Mouse (Mus musculus) stomach, embryonic 14.5 days (tissue): Measurements from ENCODE around the gene Gap43. TPM values are rescaled to one million over a fixed set of nuclear protein-coding genes. Genes with fewer than 3 reads are reported as not detected.
A peak's percentile ranks its signal among the peaks of the same experiment; 100 is the strongest.

Experiments used
- ATAC-seq: fragments of 200-750 bp; cut with Nextera tagmentation; 2 replicates; pipeline ENCODE4 v1.8.0; 2017; ENCODE audit warnings: low read depth, moderate TSS enrichment; ENCODE audit not compliant: insufficient number of reproducible peaks, insufficient read depth, low FRiP score
- H3K27ac ChIP-seq: fragments of 300-500 bp; sonication (generic); 2 replicates; pipeline ENCODE4 v1.5.1; 2014; ENCODE audit warnings: mild to moderate bottlenecking, low read length, moderate library complexity, mixed read lengths
- H3K27me3 ChIP-seq: fragments of 300-500 bp; sonication (generic); 2 replicates; pipeline ENCODE4 v1.6.1; 2014; ENCODE audit warnings: low read length, control low read depth, mixed read lengths; ENCODE audit not compliant: control insufficient read depth, insufficient read depth
- H3K36me3 ChIP-seq: fragments of 300-500 bp; sonication (generic); 2 replicates; pipeline ENCODE4 v1.6.1; 2014; ENCODE audit warnings: mild to moderate bottlenecking, control low read depth, low read length, moderate library complexity, mixed read lengths; ENCODE audit not compliant: control insufficient read depth, insufficient read depth
- H3K4me1 ChIP-seq: fragments of 300-500 bp; sonication (generic); 2 replicates; pipeline ENCODE4 v1.6.1; 2014; ENCODE audit warnings: low read length, control low read depth, mixed read lengths; ENCODE audit not compliant: control insufficient read depth, insufficient read depth
- H3K4me2 ChIP-seq: fragments of 300-500 bp; sonication (generic); replicated peaks from 2 replicates; pipeline ENCODE4 v1.6.1; 2014; ENCODE audit warnings: low read depth, low read length, control low read depth
- H3K4me3 ChIP-seq: fragments of 300-500 bp; sonication (generic); 2 replicates; pipeline ENCODE4 v1.5.1; 2014; ENCODE audit warnings: low read depth, low read length, control low read depth
- H3K9ac ChIP-seq: fragments of 300-500 bp; sonication (generic); replicated peaks from 2 replicates; pipeline ENCODE4 v1.6.1; 2014; ENCODE audit warnings: low read depth, mild to moderate bottlenecking, control low read depth, low read length, moderate library complexity, mixed read lengths
- H3K9me3 ChIP-seq: fragments of 300-500 bp; sonication (generic); 2 replicates; pipeline ENCODE4 v1.6.1; 2016; ENCODE audit warnings: low read depth, low read length, control low read depth; ENCODE audit not compliant: control insufficient read depth
- WGBS: fragments of 180-500 bp; shearing (Covaris S2); extraction: QIAGEN DNeasy Blood & Tissue Kit; methylation state at CpG from one replicate; pipeline ENCODE4 v1.1.7; 2014; 5-methylcytosine and 5-hydroxymethylcytosine counted together
- polyA plus RNA-seq: library from polyadenylated mRNA; unstranded; fragments of >200 nt; fragmentation: Nextera tagmentation; extraction: Ambion mirVana; gene quantifications from 2 replicates; pipeline ENCODE4 v1.2.1, GENCODE M21; 2014

Gap43 gene
- polyA plus RNA-seq, 1 experiment from 2014 or later, result 97.8 TPM

GRCm38 (mm10) chr16:42277713-42278112 is 62.7 kb downstream of the Gap43 start:
- ATAC-seq, result no peak
- no peak overlapping the region for H3K9ac ChIP-seq

GRCm38 (mm10) chr16:42277268-42277667 is 63.2 kb downstream of the Gap43 start:
- H3K9me3 ChIP-seq, result no peaks in the 10 kb centered on the region
- no peak overlapping the region for H3K4me2 ChIP-seq
- no peak overlapping the region for H3K4me3 ChIP-seq
- no peaks in the 10 kb centered on the region for H3K4me1 ChIP-seq
- H3K27ac ChIP-seq, result no peak overlapping the region
- ATAC-seq, result no peak
- WGBS, result 85% methylated on average over 8 of the region's 8 CpGs
- H3K9ac ChIP-seq, result no peak overlapping the region
- no peaks in the 10 kb centered on the region for H3K27me3 ChIP-seq
- H3K36me3 ChIP-seq, result no peaks in the 10 kb centered on the region

More at GRCm38 (mm10) chr16:42277713-42278112, 62.7 kb downstream of the Gap43 start:
- no peaks in the 10 kb centered on the region for H3K36me3 ChIP-seq
- H3K27ac ChIP-seq, result no peak overlapping the region
- no peaks in the 10 kb centered on the region for H3K9me3 ChIP-seq
- no peaks in the 10 kb centered on the region for H3K27me3 ChIP-seq
- H3K4me1 ChIP-seq, result no peaks in the 10 kb centered on the region
- no peak overlapping the region for H3K4me3 ChIP-seq
- 92% methylated on average over 2 of the region's 2 CpGs for WGBS
- no peak overlapping the region for H3K4me2 ChIP-seq

- Histone ChIP-seq H3K4me2 (no peak overlapping the region), H3K27me3 (no peaks in the 10 kb centered on the region), H3K27ac (no peak overlapping the region), H3K36me3 (no peaks in the 10 kb centered on the region), H3K9ac (no peak overlapping the region), H3K9me3 (no peaks in the 10 kb centered on the region), H3K4me3 (no peak overlapping the region), H3K4me1 (no peaks in the 10 kb centered on the region)
- 36% methylated on average over 15 of the region's 15 CpGs for WGBS
- ATAC-seq, result peak; percentile 53; the same call in 1 of the 2 replicates
Measured at GRCm38 (mm10) chr16:42276216-42277141, 64.0 kb downstream of the Gap43 start.

GRCm38 (mm10) chr16:42275518-42276215 is 64.8 kb downstream of the Gap43 start:
- Histone ChIP-seq H3K27ac (no peak overlapping the region), H3K9ac (no peak overlapping the region), H3K9me3 (no peaks in the 10 kb centered on the region), H3K4me3 (no peak overlapping the region), H3K27me3 (no peaks in the 10 kb centered on the region), H3K4me2 (no peak overlapping the region), H3K36me3 (no peaks in the 10 kb centered on the region), H3K4me1 (no peaks in the 10 kb centered on the region)
- ATAC-seq, result no peak
- 52% methylated on average over 14 of the region's 14 CpGs for WGBS

- Histone ChIP-seq H3K9me3 (no peaks in the 10 kb centered on the region), H3K27me3 (no peaks in the 10 kb centered on the region), H3K4me3 (no peak overlapping the region), H3K36me3 (no peaks in the 10 kb centered on the region), H3K27ac (no peak overlapping the region), H3K9ac (no peak overlapping the region), H3K4me2 (no peak overlapping the region), H3K4me1 (no peaks in the 10 kb centered on the region)
- ATAC-seq, result no peak
- WGBS, result 89% methylated on average over 1 of the region's 1 CpGs
Measured at GRCm38 (mm10) chr16:42271213-42271612, 69.2 kb downstream of the Gap43 start.

GRCm38 (mm10) chr16:42269587-42269967 is 70.9 kb downstream of the Gap43 start:
- WGBS, result 45% methylated on average over 2 of the region's 2 CpGs

GRCm38 (mm10) chr16:42268843-42269586 is 71.4 kb downstream of the Gap43 start:
- Histone ChIP-seq H3K27me3 (no peaks in the 10 kb centered on the region), H3K4me2 (no peak overlapping the region), H3K27ac (no peak overlapping the region), H3K4me1 (no peaks in the 10 kb centered on the region), H3K9ac (no peak overlapping the region), H3K9me3 (no peaks in the 10 kb centered on the region), H3K4me3 (no peak overlapping the region), H3K36me3 (no peaks in the 10 kb centered on the region)
- ATAC-seq, result no peak
- whole genome bisulfite sequencing, result 39% methylated on average over 2 of the region's 2 CpGs

More at GRCm38 (mm10) chr16:42269587-42269967, 70.9 kb downstream of the Gap43 start:
- Histone ChIP-seq H3K9me3 (no peaks in the 10 kb centered on the region), H3K9ac (no peak overlapping the region), H3K4me3 (no peak overlapping the region), H3K36me3 (no peaks in the 10 kb centered on the region), H3K27ac (no peak overlapping the region), H3K27me3 (no peaks in the 10 kb centered on the region), H3K4me2 (no peak overlapping the region), H3K4me1 (no peaks in the 10 kb centered on the region)
- no peak for ATAC-seq

- H3K36me3 ChIP-seq, result no peaks in the 10 kb centered on the region
- H3K9me3 ChIP-seq, result no peaks in the 10 kb centered on the region
- no peaks in the 10 kb centered on the region for H3K27me3 ChIP-seq
- H3K4me3 ChIP-seq, result no peak overlapping the region
- H3K9ac ChIP-seq, result no peak overlapping the region
- ATAC-seq, result no peak
- no peaks in the 10 kb centered on the region for H3K4me1 ChIP-seq
- no peak overlapping the region for H3K4me2 ChIP-seq
- WGBS, result 72% methylated on average over 3 of the region's 3 CpGs
- no peak overlapping the region for H3K27ac ChIP-seq
Measured at GRCm38 (mm10) chr16:42265185-42265584, 75.3 kb downstream of the Gap43 start.
